In genomic region chr17:8282821-8283525, GRCm38 (mm10) we compare ENCODE assay signal across 8 mouse cellular contexts. TPM values are rescaled to one million over a fixed set of nuclear protein-coding genes. Genes with fewer than 3 reads are reported as not detected.
A peak's percentile ranks its signal among the peaks of the same experiment; 100 is the strongest.
DNase-seq lines count a peak whose midpoint lies in the region; ATAC-seq lines count a peak whose summit lies in the region.

Gene Mpc1 (plus strand): TSS chr17:8282904.

- peaks cover 29% of the 10 kb centered on the region for H3K4me1 ChIP-seq in megakaryocyte, embryonic 14.5 days

- H3K36me3 ChIP-seq in megakaryocyte, embryonic 14.5 days (replicated peaks; ENCODE audit: low read length): peaks cover 6% of the 10 kb centered on the region

- H3K4me3 ChIP-seq in megakaryocyte, embryonic 14.5 days (replicated peaks): peak within 1 kb of the TSS; percentile 100

- peak; percentile 66 for ATAC-seq in inflammation-experienced regulatory T-cells, adult 6 months

- peaks cover 7% of the 10 kb centered on the region for H3K9me3 ChIP-seq in megakaryocyte, embryonic 14.5 days

- peaks cover 2% of the 10 kb centered on the region for H3K27me3 ChIP-seq in megakaryocyte, embryonic 14.5 days (replicated peaks)

- DNase-seq in adrenal gland, adult 2 months: peak; percentile 83
- DNase-seq in embryo, embryonic 10.5 days (ENCODE audit: low spot score): peak; percentile 59
- peak; percentile 88 for DNase-seq in gastrocnemius, postnatal 25 days
- DNase-seq in left cerebral cortex, adult 9 months (ENCODE audit: low spot score in 2 of 2): peak; percentile 93 to 96
- peak; percentile 89 for DNase-seq in right cerebral cortex, postnatal 25 days
- DNase-seq in yolk sac, embryonic 10.5 days (ENCODE audit: low spot score): no peak

RNA-seq across cellular contexts. Expression of gene Mpc1, which starts in this region (rescaled TPM):
- total RNA-seq in adrenal gland, adult 2 months (2021): 100 to 1,000 TPM; 296 to 304 TPM
- polyA plus RNA-seq in adrenal gland, adult 2 months (2012; rRNA removed): 92.5 and 121 TPM in 2 replicates
- 100 to 1,000 TPM; 407 to 421 TPM for total RNA-seq in gastrocnemius, postnatal 25 days (2021)
- polyA plus RNA-seq in inflammation-experienced regulatory T-cells, adult 6 months (2017; shearing (Covaris generic)): 100 to 1,000 TPM; 178 to 199 (median 188) TPM
- 33.7 TPM in 1 of 2 replicates, not detected in the other for polyA plus RNA-seq in megakaryocyte, embryonic 14.5 days (2012; ENCODE audit: insufficient read depth, low replicate concordance)
